Mouse (Mus musculus): ENCODE results near the gene Rnaseh2b. TPM values are rescaled to one million over a fixed set of nuclear protein-coding genes. Genes with fewer than 3 reads are reported as not detected.
A peak's percentile ranks its signal among the peaks of the same experiment; 100 is the strongest.

The Rnaseh2b gene
- polyA plus RNA-seq (2016; fragmentation: Nextera tagmentation; extraction: Ambion mirVana): 69.1 and 76.0 TPM in 2 replicates

GRCm38 (mm10) chr14:62292488-62293339 lies at the start of gene Rnaseh2b, which contains the start of gene Dleu7:
TSS of gene Rnaseh2b (plus strand) at chr14:62292589.
TSS of gene Dleu7 (minus strand) at chr14:62293047.
- peak; percentile 71 for ATAC-seq (ENCODE audit: insufficient number of reproducible peaks, low FRiP score)
- Histone ChIP-seq H3K4me1 (replicated peaks) (peaks cover 11% of the 10 kb centered on the region), H3K27ac (ENCODE audit: poor library complexity, severe bottlenecking) (no peak within 1 kb of the TSS), H3K36me3 (no peaks in the 10 kb centered on the region), H3K9me3 (replicated peaks) (no peaks in the 10 kb centered on the region; the same call in 1 of the 2 replicates), H3K9ac (peak within 1 kb of the TSS; percentile 79), H3K4me3 (peak within 1 kb of the TSS; percentile 60), H3K27me3 (replicated peaks) (peaks cover 5% of the 10 kb centered on the region; the same call in 1 of the 2 replicates), H3K4me2 (peak within 1 kb of the TSS; percentile 100)
- 2% methylated on average over 60 of the region's 60 CpGs for WGBS

DNA sequence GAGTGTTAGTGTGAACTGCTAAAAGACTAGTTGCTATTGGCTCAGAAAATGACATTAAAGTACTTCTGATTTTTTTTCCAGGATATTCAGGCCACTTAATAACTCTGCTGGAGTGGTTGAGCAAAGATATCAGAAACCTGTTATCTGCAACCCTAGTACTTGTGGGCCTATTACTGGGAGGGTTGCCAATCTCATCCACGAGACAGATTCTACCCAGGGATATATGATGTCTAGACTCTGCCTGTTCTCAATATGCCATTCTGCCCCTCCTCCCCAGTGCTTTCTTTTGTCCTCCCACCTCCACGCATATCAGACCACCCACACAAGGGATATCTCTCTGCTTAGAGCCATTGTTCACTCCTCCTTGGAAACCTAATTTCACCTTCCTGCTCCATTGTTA lies 48.9 kb upstream of the Rnaseh2b start:
- Histone ChIP-seq H3K4me1 (replicated peaks) (peaks cover 6% of the 10 kb centered on the region), H3K36me3 (no peaks in the 10 kb centered on the region), H3K9ac (no peak overlapping the region), H3K9me3 (replicated peaks) (no peaks in the 10 kb centered on the region), H3K4me2 (no peak overlapping the region), H3K27me3 (replicated peaks) (no peaks in the 10 kb centered on the region), H3K4me3 (no peak overlapping the region), H3K27ac (ENCODE audit: poor library complexity, severe bottlenecking) (no peak overlapping the region)
- ATAC-seq (ENCODE audit: insufficient number of reproducible peaks, low FRiP score): no peak
- 45% methylated on average over 2 of the region's 2 CpGs for WGBS

DNA sequence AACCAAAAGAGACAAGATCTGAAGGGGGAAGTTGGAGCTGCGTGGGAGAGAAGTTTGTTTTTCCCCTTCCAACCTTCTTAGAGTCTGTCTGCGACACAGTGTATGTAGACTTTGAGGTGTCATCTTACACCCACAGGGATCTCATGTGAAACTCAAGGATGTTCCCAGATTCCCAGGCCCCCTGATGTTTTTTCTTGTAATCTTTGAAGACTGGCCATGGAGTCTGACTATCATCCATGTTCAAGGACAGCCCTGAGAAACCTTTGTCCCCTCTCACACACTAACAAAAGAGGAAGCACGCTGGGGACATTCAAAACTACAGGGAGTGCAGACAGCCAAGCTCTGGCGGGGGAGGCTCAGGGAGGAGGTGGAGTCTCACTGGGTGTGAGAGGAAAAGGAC lies 46.8 kb upstream of the Rnaseh2b start:
- H3K27me3 ChIP-seq (replicated peaks): no peaks in the 10 kb centered on the region
- 13% methylated on average over 4 of the region's 4 CpGs for WGBS
- no peak for ATAC-seq (ENCODE audit: insufficient number of reproducible peaks, low FRiP score)
- no peaks in the 10 kb centered on the region for H3K9me3 ChIP-seq (replicated peaks)
- H3K27ac ChIP-seq (ENCODE audit: poor library complexity, severe bottlenecking): no peak overlapping the region
- no peak overlapping the region for H3K9ac ChIP-seq
- no peak overlapping the region for H3K4me3 ChIP-seq
- no peaks in the 10 kb centered on the region for H3K36me3 ChIP-seq
- H3K4me2 ChIP-seq: no peak overlapping the region
- H3K4me1 ChIP-seq (replicated peaks): peaks cover 6% of the 10 kb centered on the region

DNA sequence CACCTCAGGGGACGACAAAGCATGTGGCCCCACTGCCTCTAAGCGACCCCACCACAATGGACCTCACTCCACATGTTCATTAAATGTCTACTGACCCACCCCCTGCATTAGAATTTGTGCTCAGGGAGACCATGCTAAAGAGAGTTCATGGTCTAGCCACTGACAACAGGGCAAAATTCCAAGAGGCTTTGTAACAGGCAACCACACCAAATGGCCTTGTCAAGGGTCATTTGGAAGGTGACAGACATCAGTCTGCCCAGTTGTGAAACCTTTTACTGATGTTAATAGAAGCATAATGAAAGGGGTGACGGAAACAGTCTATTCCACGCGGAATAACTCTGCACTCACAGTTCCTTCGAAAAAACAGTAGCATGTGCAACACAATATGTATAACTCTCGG lies 44.0 kb upstream of the Rnaseh2b start:
- H3K27ac ChIP-seq (ENCODE audit: poor library complexity, severe bottlenecking): no peak overlapping the region
- H3K4me1 ChIP-seq (replicated peaks): peaks cover 6% of the 10 kb centered on the region
- no peaks in the 10 kb centered on the region for H3K9me3 ChIP-seq (replicated peaks)
- no peaks in the 10 kb centered on the region for H3K36me3 ChIP-seq
- H3K4me2 ChIP-seq: no peak overlapping the region
- WGBS: 87% methylated on average over 7 of the region's 7 CpGs
- H3K27me3 ChIP-seq (replicated peaks): no peaks in the 10 kb centered on the region
- H3K9ac ChIP-seq: no peak overlapping the region
- H3K4me3 ChIP-seq: no peak overlapping the region
- no peak for ATAC-seq (ENCODE audit: insufficient number of reproducible peaks, low FRiP score)

DNA sequence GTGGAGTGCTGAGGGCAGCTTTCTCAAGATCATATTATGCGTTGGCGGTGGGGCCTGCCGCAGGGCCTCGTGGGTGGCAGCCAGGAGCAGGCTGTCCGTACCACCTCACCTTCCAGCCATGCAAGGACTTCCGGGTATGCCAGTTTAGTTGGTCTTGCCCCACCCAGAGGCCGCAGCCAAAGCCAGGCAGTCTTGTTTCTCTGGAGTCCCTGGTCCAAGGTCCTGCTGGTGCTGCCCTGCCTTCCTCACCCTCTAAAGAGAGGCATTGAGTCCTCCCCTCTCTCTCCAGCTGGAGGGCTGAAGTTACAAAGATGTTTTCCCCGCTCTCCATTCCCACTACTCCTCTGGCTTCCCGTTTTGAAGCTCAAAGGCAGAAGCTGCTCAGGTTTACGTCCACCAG lies 43.6 kb upstream of the Rnaseh2b start:
- no peak for ATAC-seq (ENCODE audit: insufficient number of reproducible peaks, low FRiP score)
- no peaks in the 10 kb centered on the region for H3K27me3 ChIP-seq (replicated peaks)
- WGBS: 85% methylated on average over 10 of the region's 10 CpGs
- no peak overlapping the region for H3K4me2 ChIP-seq
- H3K36me3 ChIP-seq: no peaks in the 10 kb centered on the region
- H3K9me3 ChIP-seq (replicated peaks): no peaks in the 10 kb centered on the region
- peaks cover 3% of the 10 kb centered on the region for H3K4me1 ChIP-seq (replicated peaks)
- no peak overlapping the region for H3K27ac ChIP-seq (ENCODE audit: poor library complexity, severe bottlenecking)
- H3K4me3 ChIP-seq: no peak overlapping the region
- H3K9ac ChIP-seq: no peak overlapping the region

- no peak for ATAC-seq (ENCODE audit: insufficient number of reproducible peaks, low FRiP score)
- no peak overlapping the region for H3K4me3 ChIP-seq
- no peaks in the 10 kb centered on the region for H3K9me3 ChIP-seq (replicated peaks)
Measured at GRCm38 (mm10) chr14:62249251-62249650, 43.1 kb upstream of the Rnaseh2b start.

GRCm38 (mm10) chr14:62250046-62250445 lies 42.3 kb upstream of the Rnaseh2b start:
- no peak for ATAC-seq (ENCODE audit: insufficient number of reproducible peaks, low FRiP score)
- H3K4me2 ChIP-seq: no peak overlapping the region
- H3K9ac ChIP-seq: no peak overlapping the region
- H3K27ac ChIP-seq (ENCODE audit: poor library complexity, severe bottlenecking): no peak overlapping the region
- no peaks in the 10 kb centered on the region for H3K36me3 ChIP-seq
- 76% methylated on average over 3 of the region's 3 CpGs for WGBS
- no peaks in the 10 kb centered on the region for H3K9me3 ChIP-seq (replicated peaks)
- H3K4me3 ChIP-seq: no peak overlapping the region
- no peaks in the 10 kb centered on the region for H3K27me3 ChIP-seq (replicated peaks)
- no peaks in the 10 kb centered on the region; the same call in 1 of the 2 replicates for H3K4me1 ChIP-seq (replicated peaks)

More at GRCm38 (mm10) chr14:62249251-62249650, 43.1 kb upstream of the Rnaseh2b start:
- Histone ChIP-seq H3K9ac (no peak overlapping the region), H3K27ac (ENCODE audit: poor library complexity, severe bottlenecking) (no peak overlapping the region), H3K27me3 (replicated peaks) (no peaks in the 10 kb centered on the region), H3K4me2 (no peak overlapping the region), H3K4me1 (replicated peaks) (peaks cover 2% of the 10 kb centered on the region; the same call in 1 of the 2 replicates), H3K36me3 (no peaks in the 10 kb centered on the region)
- 79% methylated on average over 2 of the region's 2 CpGs for WGBS

GRCm38 (mm10) chr14:62251999-62252398 lies 40.4 kb upstream of the Rnaseh2b start:
- ATAC-seq (ENCODE audit: insufficient number of reproducible peaks, low FRiP score): no peak
- Histone ChIP-seq H3K27me3 (replicated peaks) (no peaks in the 10 kb centered on the region), H3K4me2 (no peak overlapping the region), H3K4me1 (replicated peaks) (no peaks in the 10 kb centered on the region), H3K27ac (ENCODE audit: poor library complexity, severe bottlenecking) (no peak overlapping the region), H3K9ac (no peak overlapping the region), H3K4me3 (no peak overlapping the region), H3K9me3 (replicated peaks) (no peaks in the 10 kb centered on the region), H3K36me3 (no peaks in the 10 kb centered on the region)
- WGBS: 6% methylated on average over 4 of the region's 4 CpGs

GRCm38 (mm10) chr14:62254371-62254770 lies 38.0 kb upstream of the Rnaseh2b start:
- Histone ChIP-seq H3K27ac (ENCODE audit: poor library complexity, severe bottlenecking) (no peak overlapping the region), H3K36me3 (no peaks in the 10 kb centered on the region), H3K27me3 (replicated peaks) (no peaks in the 10 kb centered on the region), H3K9ac (no peak overlapping the region), H3K4me3 (no peak overlapping the region), H3K9me3 (replicated peaks) (no peaks in the 10 kb centered on the region), H3K4me1 (replicated peaks) (peaks cover 16% of the 10 kb centered on the region), H3K4me2 (no peak overlapping the region)
- WGBS: 69% methylated on average over 8 of the region's 8 CpGs
- no peak for ATAC-seq (ENCODE audit: insufficient number of reproducible peaks, low FRiP score)

GRCm38 (mm10) chr14:62256066-62256465 lies 36.3 kb upstream of the Rnaseh2b start:
- WGBS: 70% methylated on average over 5 of the region's 5 CpGs
- Histone ChIP-seq H3K4me3 (no peak overlapping the region), H3K27ac (ENCODE audit: poor library complexity, severe bottlenecking) (no peak overlapping the region), H3K9me3 (replicated peaks) (no peaks in the 10 kb centered on the region), H3K4me1 (replicated peaks) (peaks cover 27% of the 10 kb centered on the region), H3K27me3 (replicated peaks) (no peaks in the 10 kb centered on the region), H3K4me2 (no peak overlapping the region), H3K36me3 (no peaks in the 10 kb centered on the region), H3K9ac (no peak overlapping the region)
- no peak for ATAC-seq (ENCODE audit: insufficient number of reproducible peaks, low FRiP score)

GRCm38 (mm10) chr14:62258125-62258524 lies 34.3 kb upstream of the Rnaseh2b start:
- peaks cover 27% of the 10 kb centered on the region for H3K4me1 ChIP-seq (replicated peaks)
- no peak overlapping the region for H3K9ac ChIP-seq
- 12% methylated on average over 6 of the region's 6 CpGs for WGBS
- no peak overlapping the region for H3K4me3 ChIP-seq
- H3K27ac ChIP-seq (ENCODE audit: poor library complexity, severe bottlenecking): peak overlapping the region; percentile 84
- H3K36me3 ChIP-seq: no peaks in the 10 kb centered on the region
- peak; percentile 48; the same call in 1 of the 2 replicates for ATAC-seq (ENCODE audit: insufficient number of reproducible peaks, low FRiP score)
- peak overlapping the region; percentile 3; the same call in 1 of the 2 replicates for H3K4me2 ChIP-seq
- no peaks in the 10 kb centered on the region for H3K27me3 ChIP-seq (replicated peaks)
- no peaks in the 10 kb centered on the region for H3K9me3 ChIP-seq (replicated peaks)

All from heart, embryonic 12.5 days (tissue).